8 mouse cellular contexts compared by ENCODE assay signal in genomic region chr5:69591640-69592461, GRCm38 (mm10). TPM values are rescaled to one million over a fixed set of nuclear protein-coding genes. Genes with fewer than 3 reads are reported as not detected.
DNase-seq lines count a peak whose midpoint lies in the region; ATAC-seq and TF ChIP-seq lines count a peak whose summit lies in the region.

Gene Gnpda2 (minus strand): TSS chr5:69592340.

- peaks cover 9% of the 10 kb centered on the region for H3K4me1 ChIP-seq in hindbrain, embryonic 10.5 days (replicated peaks)
- 0 out of 2 replicates have a peak, but pooled peaks cover 5% of the 10 kb centered on the region for H3K4me1 ChIP-seq in lung, postnatal 0 days (ENCODE audit: insufficient read depth, low read depth, low read length)

- peak within 1 kb of the TSS; percentile 77 for H3K4me2 ChIP-seq in lung, postnatal 0 days (replicated peaks; ENCODE audit: low read depth, low read length)

- no peak for TF ChIP-seq EP300 in lung, postnatal 0 days (IDR thresholded peaks at IDR 0.05)

- H3K36me3 ChIP-seq in hindbrain, embryonic 10.5 days = peaks cover 14% of the 10 kb centered on the region; the same call in 1 of the 2 replicates
- H3K36me3 ChIP-seq in lung, postnatal 0 days (ENCODE audit: insufficient read depth, low read length) = no peaks in the 10 kb centered on the region

- peak; percentile 73 for DNase-seq in MEL-GATA-1-ER (ENCODE audit: extremely low read depth, low read depth)
- peak; percentile 90 for DNase-seq in cerebellum, adult 9-10 months
- DNase-seq in hindbrain, embryonic 10.5 days (ENCODE audit: low spot score) = peak; percentile 90
- DNase-seq in layer of hippocampus, adult 9-11 months = peak; percentile 90
- peak; percentile 96 for DNase-seq in lung, postnatal 0 days (ENCODE audit: low spot score)
- peak; percentile 69 for DNase-seq in ovary, postnatal 14 days (ENCODE audit: low spot score)
- DNase-seq in thymus, postnatal 14 days = peak; percentile 89

- H3K4me3 ChIP-seq in hindbrain, embryonic 10.5 days = peak within 1 kb of the TSS; percentile 80
- peak within 1 kb of the TSS; percentile 57 for H3K4me3 ChIP-seq in lung, postnatal 0 days (ENCODE audit: low read depth, low read length)

- WGBS in hindbrain, embryonic 10.5 days = 4% methylated on average over 42 of the region's 42 CpGs
- whole genome bisulfite sequencing in lung, postnatal 0 days = 4% methylated on average over 42 of the region's 42 CpGs

- peak; percentile 99 for ATAC-seq in frontal cortex, adult (ENCODE audit: low TSS enrichment)
- peak; percentile 97 for ATAC-seq in lung, postnatal 0 days

- peak within 1 kb of the TSS; percentile 76 for H3K9ac ChIP-seq in lung, postnatal 0 days (replicated peaks; ENCODE audit: low read depth)

- H3K27ac ChIP-seq in hindbrain, embryonic 10.5 days = peak within 1 kb of the TSS; percentile 94
- H3K27ac ChIP-seq in lung, postnatal 0 days (ENCODE audit: low read length) = peak within 1 kb of the TSS; percentile 57

- TF ChIP-seq CTCF in lung, postnatal 0 days (IDR thresholded peaks at IDR 0.05) = peak; percentile 69

- H3K27me3 ChIP-seq in hindbrain, embryonic 10.5 days (ENCODE audit: insufficient read depth, poor library complexity, severe bottlenecking) = no peaks in the 10 kb centered on the region
- no peaks in the 10 kb centered on the region for H3K27me3 ChIP-seq in lung, postnatal 0 days (replicated peaks; ENCODE audit: insufficient read depth, low read length)

- H3K9me3 ChIP-seq in hindbrain, embryonic 10.5 days = no peaks in the 10 kb centered on the region
- no peaks in the 10 kb centered on the region for H3K9me3 ChIP-seq in lung, postnatal 0 days (ENCODE audit: low read length)

RNA-seq across cellular contexts. Expression of gene Gnpda2, which starts in this region (rescaled TPM):
- 25.2 and 25.4 TPM in 2 replicates for polyA plus RNA-seq in hindbrain, embryonic 10.5 days (2016; fragmentation: Nextera tagmentation; extraction: Ambion mirVana)
- 76.1 and 79.9 TPM in 2 replicates for polyA plus RNA-seq in lung, postnatal 0 days (2015; fragmentation: Nextera tagmentation; extraction: Ambion mirVana)

Comparison
In these comparisons a context has a peak if more than half of its experiments do, and no peak if none do; other contexts are left out.
1. Peak in every context shown above with its lines: DNase-seq, ATAC-seq, H3K4me3 ChIP-seq and H3K27ac ChIP-seq.